Comparison of ENCODE assay signal across 12 mouse cellular contexts in the genomic region with DNA sequence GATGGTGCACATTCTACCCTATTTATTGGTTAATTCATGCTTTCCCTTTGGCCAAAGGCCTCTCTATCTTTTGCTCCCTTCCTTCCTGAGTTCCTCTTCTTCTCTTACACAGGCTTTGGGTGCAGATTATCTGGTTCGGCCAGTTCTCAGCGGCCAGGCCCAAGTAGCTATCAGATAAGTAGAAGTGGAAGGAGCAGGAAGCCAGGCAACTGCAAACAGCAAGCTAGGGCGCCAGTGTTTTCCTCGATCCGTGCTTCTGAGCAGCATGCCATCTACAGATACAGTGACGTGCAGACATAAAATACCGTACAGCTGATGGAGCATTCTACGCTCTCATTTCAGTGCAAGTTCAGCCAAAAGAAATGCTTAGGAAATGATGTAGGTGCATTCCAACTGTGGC. TPM values are rescaled to one million over a fixed set of nuclear protein-coding genes. Genes with fewer than 3 reads are reported as not detected.
A peak's percentile ranks its signal among the peaks of the same experiment; 100 is the strongest.
DNase-seq lines count a peak whose midpoint lies in the region; ATAC-seq and TF ChIP-seq lines count a peak whose summit lies in the region.
"Had no signal": no experiment of that assay in that cellular context is flagged by ENCODE, and none has a peak within 500 bp of the region (broad histone marks: within the 10 kb centered on the region; RNA-seq: fewer than 3 reads in every experiment).

No protein-coding gene starts in this region.

- no peaks in the 10 kb centered on the region for H3K9me3 ChIP-seq in heart, embryonic 10.5 days
- no peaks in the 10 kb centered on the region for H3K9me3 ChIP-seq in lung, postnatal 0 days (ENCODE audit: low read length)
- no peaks in the 10 kb centered on the region for H3K9me3 ChIP-seq in limb, embryonic 14.5 days (ENCODE audit: control insufficient read depth, low read length)
- no peaks in the 10 kb centered on the region for H3K9me3 ChIP-seq in stomach, embryonic 15.5 days
- no peaks in the 10 kb centered on the region for H3K9me3 ChIP-seq in forebrain, postnatal 0 days (ENCODE audit: low read length)
- H3K9me3 ChIP-seq in hindbrain, embryonic 13.5 days, result no peaks in the 10 kb centered on the region

- H3K4me1 ChIP-seq in heart, embryonic 10.5 days, result peaks cover 20% of the 10 kb centered on the region
- H3K4me1 ChIP-seq in lung, postnatal 0 days (ENCODE audit: insufficient read depth, low read depth, low read length), result peaks cover 5% of the 10 kb centered on the region; the same call in 1 of the 2 replicates
- H3K4me1 ChIP-seq in limb, embryonic 14.5 days (ENCODE audit: control insufficient read depth, insufficient read depth, low read length), result peaks cover 17% of the 10 kb centered on the region; the same call in 1 of the 2 replicates
- H3K4me1 ChIP-seq in stomach, embryonic 15.5 days, result peaks cover 3% of the 10 kb centered on the region; the same call in 1 of the 2 replicates
- no peaks in the 10 kb centered on the region for H3K4me1 ChIP-seq in forebrain, postnatal 0 days (ENCODE audit: insufficient read depth)
- peaks cover 16% of the 10 kb centered on the region for H3K4me1 ChIP-seq in hindbrain, embryonic 13.5 days (replicated peaks)

- no peak for TF ChIP-seq POLR2A in limb, embryonic 14.5 days (IDR thresholded peaks at IDR 0.05; ENCODE audit: borderline replicate concordance, extremely low read depth, insufficient read depth, insufficient read length)

- ATAC-seq in lung, postnatal 0 days, result peak; percentile 56
- peak; percentile 26; the same call in 1 of the 2 replicates for ATAC-seq in limb, embryonic 14.5 days (ENCODE audit: low FRiP score, low read depth)
- peak; percentile 85 for ATAC-seq in stomach, embryonic 15.5 days (ENCODE audit: insufficient read depth, low FRiP score, low read depth)
- no peak for ATAC-seq in forebrain, postnatal 0 days
- ATAC-seq in hindbrain, embryonic 13.5 days (ENCODE audit: low FRiP score), result no peak

- 19% methylated on average over 8 of the region's 8 CpGs for WGBS in heart, embryonic 10.5 days
- 56% methylated on average over 8 of the region's 8 CpGs for WGBS in lung, postnatal 0 days
- WGBS in limb, embryonic 14.5 days, result 77% methylated on average over 8 of the region's 8 CpGs
- WGBS in stomach, embryonic 15.5 days, result 60% methylated on average over 8 of the region's 8 CpGs
- 85% methylated on average over 8 of the region's 8 CpGs for WGBS in forebrain, postnatal 0 days
- 97% methylated on average over 8 of the region's 8 CpGs for WGBS in hindbrain, embryonic 13.5 days

- peaks cover 28% of the 10 kb centered on the region for H3K36me3 ChIP-seq in heart, embryonic 10.5 days
- H3K36me3 ChIP-seq in lung, postnatal 0 days (ENCODE audit: insufficient read depth, low read length), result peaks cover 8% of the 10 kb centered on the region
- H3K36me3 ChIP-seq in limb, embryonic 14.5 days (ENCODE audit: control insufficient read depth, insufficient read depth, low read length), result peaks cover 17% of the 10 kb centered on the region
- 0 out of 2 replicates have a peak, but pooled peaks cover 4% of the 10 kb centered on the region for H3K36me3 ChIP-seq in stomach, embryonic 15.5 days
- peaks cover 10% of the 10 kb centered on the region for H3K36me3 ChIP-seq in forebrain, postnatal 0 days (ENCODE audit: insufficient read depth)
- peaks cover 23% of the 10 kb centered on the region for H3K36me3 ChIP-seq in hindbrain, embryonic 13.5 days

- H3K9ac ChIP-seq in lung, postnatal 0 days (replicated peaks; ENCODE audit: low read depth), result no peak overlapping the region
- no peak overlapping the region for H3K9ac ChIP-seq in limb, embryonic 14.5 days (ENCODE audit: low read depth, low read length, severe bottlenecking)
- H3K9ac ChIP-seq in stomach, embryonic 15.5 days, result no peak overlapping the region
- no peak overlapping the region for H3K9ac ChIP-seq in forebrain, postnatal 0 days
- H3K9ac ChIP-seq in hindbrain, embryonic 13.5 days, result no peak overlapping the region

- H3K27ac ChIP-seq in heart, embryonic 10.5 days, result peak overlapping the region; percentile 36; the same call in 1 of the 2 replicates
- no peak overlapping the region; the same call in 1 of the 2 replicates for H3K27ac ChIP-seq in lung, postnatal 0 days (ENCODE audit: low read length)
- peak overlapping the region; percentile 40; the same call in 1 of the 2 replicates for H3K27ac ChIP-seq in limb, embryonic 14.5 days (replicated peaks; ENCODE audit: low read depth, low read length)
- peak overlapping the region; percentile 59; the same call in 1 of the 2 replicates for H3K27ac ChIP-seq in stomach, embryonic 15.5 days
- no peak overlapping the region for H3K27ac ChIP-seq in forebrain, postnatal 0 days (ENCODE audit: low read depth, low read length)
- no peak overlapping the region for H3K27ac ChIP-seq in hindbrain, embryonic 13.5 days

- no peak for TF ChIP-seq CTCF in lung, postnatal 0 days (IDR thresholded peaks at IDR 0.05)
- no peak for TF ChIP-seq CTCF in forebrain, postnatal 0 days (IDR thresholded peaks at IDR 0.05; ENCODE audit: low read depth)

- no peaks in the 10 kb centered on the region for H3K27me3 ChIP-seq in heart, embryonic 10.5 days (ENCODE audit: insufficient read depth, poor library complexity, severe bottlenecking)
- H3K27me3 ChIP-seq in lung, postnatal 0 days (replicated peaks; ENCODE audit: insufficient read depth, low read length), result no peaks in the 10 kb centered on the region
- no peaks in the 10 kb centered on the region for H3K27me3 ChIP-seq in limb, embryonic 14.5 days (ENCODE audit: control insufficient read depth, insufficient read depth, low read length)
- H3K27me3 ChIP-seq in stomach, embryonic 15.5 days (replicated peaks), result no peaks in the 10 kb centered on the region
- H3K27me3 ChIP-seq in forebrain, postnatal 0 days (ENCODE audit: insufficient read depth, low read length), result no peaks in the 10 kb centered on the region
- H3K27me3 ChIP-seq in hindbrain, embryonic 13.5 days, result no peaks in the 10 kb centered on the region

- H3K4me3 ChIP-seq in heart, embryonic 10.5 days, result no peak overlapping the region
- no peak overlapping the region for H3K4me3 ChIP-seq in lung, postnatal 0 days (ENCODE audit: low read depth, low read length)
- no peak overlapping the region for H3K4me3 ChIP-seq in limb, embryonic 14.5 days (replicated peaks; ENCODE audit: low read length)
- no peak overlapping the region for H3K4me3 ChIP-seq in stomach, embryonic 15.5 days (replicated peaks)
- H3K4me3 ChIP-seq in forebrain, postnatal 0 days (ENCODE audit: low read depth, low read length), result no peak overlapping the region
- no peak overlapping the region for H3K4me3 ChIP-seq in hindbrain, embryonic 13.5 days
- H3K4me3 ChIP-seq: myocyte had no signal

- DNase-seq in heart, embryonic 10.5 days (ENCODE audit: low spot score), result peak; percentile 82
- no peak for DNase-seq in heart, postnatal 14 days
- DNase-seq in lung, postnatal 0 days (ENCODE audit: low spot score), result peak; percentile 44
- no peak for DNase-seq in lung, postnatal 25 days (ENCODE audit: low spot score)
- DNase-seq in limb, embryonic 14.5 days (ENCODE audit: low spot score), result no peak
- no peak for DNase-seq in forebrain, postnatal 0 days
- DNase-seq: gastrocnemius, postnatal 25 days; kidney, postnatal 10 days; retina, postnatal 1 day had no signal

- H3K4me2 ChIP-seq in lung, postnatal 0 days (replicated peaks; ENCODE audit: low read depth, low read length), result no peak overlapping the region
- no peak overlapping the region for H3K4me2 ChIP-seq in limb, embryonic 14.5 days (replicated peaks; ENCODE audit: low read depth, low read length, severe bottlenecking)
- H3K4me2 ChIP-seq in stomach, embryonic 15.5 days, result no peak overlapping the region
- H3K4me2 ChIP-seq in forebrain, postnatal 0 days (ENCODE audit: low read depth), result no peak overlapping the region
- no peak overlapping the region for H3K4me2 ChIP-seq in hindbrain, embryonic 13.5 days

- TF ChIP-seq EP300 in lung, postnatal 0 days (IDR thresholded peaks at IDR 0.05), result no peak

- intact Hi-C loops in heart, postnatal 14 days (cut with DNase I), result no loop called here

RNA-seq across cellular contexts. Expression of gene Wdfy3, which starts 24.5 kb away (rescaled TPM):
- polyA plus RNA-seq in heart, embryonic 10.5 days (2016; fragmentation: Nextera tagmentation; extraction: Ambion mirVana), result 11.3 and 14.4 TPM in 2 replicates
- total RNA-seq in heart, postnatal 14 days (2021), result 10 to 100 TPM; 39.4 TPM
- 9.9 and 11.9 TPM in 2 replicates for polyA plus RNA-seq in lung, postnatal 0 days (2015; fragmentation: Nextera tagmentation; extraction: Ambion mirVana)
- polyA plus RNA-seq in limb, embryonic 14.5 days (2012; rRNA removed), result 30.9 and 36.5 TPM in 2 replicates
- polyA plus RNA-seq in limb, embryonic 14.5 days (2014; fragmentation: Nextera tagmentation; extraction: Ambion mirVana), result 21.1 and 24.6 TPM in 2 replicates
- polyA plus RNA-seq in stomach, embryonic 15.5 days (2015; fragmentation: Nextera tagmentation; extraction: Ambion mirVana), result 11.3 TPM in 2 replicates
- 48.1 and 68.8 TPM in 2 replicates for total RNA-seq in forebrain, postnatal 0 days (2014; rRNA removed)
- polyA plus RNA-seq in forebrain, postnatal 0 days (2015; fragmentation: Nextera tagmentation; extraction: Ambion mirVana), result 7.7 and 15.4 TPM in 2 replicates
- 29.1 and 30.0 TPM in 2 replicates for polyA plus RNA-seq in hindbrain, embryonic 13.5 days (2015; fragmentation: Nextera tagmentation; extraction: Ambion mirVana)

Comparison
In these comparisons a context has a peak if more than half of its experiments do, and no peak if none do; other contexts are left out.
1. DNase-seq: peak in heart, embryonic 10.5 days (single experiment) and lung, postnatal 0 days (single experiment); none in heart, postnatal 14 days (0 of 2), lung, postnatal 25 days (single experiment), limb, embryonic 14.5 days (single experiment) and forebrain, postnatal 0 days (single experiment).
2. H3K27ac ChIP-seq: peak in heart, embryonic 10.5 days (single experiment), limb, embryonic 14.5 days (single experiment) and stomach, embryonic 15.5 days (single experiment); none in lung, postnatal 0 days (single experiment), forebrain, postnatal 0 days (single experiment) and hindbrain, embryonic 13.5 days (single experiment).
3. ATAC-seq: peak in lung, postnatal 0 days (single experiment), limb, embryonic 14.5 days (single experiment) and stomach, embryonic 15.5 days (single experiment); none in forebrain, postnatal 0 days (single experiment) and hindbrain, embryonic 13.5 days (single experiment).